Mouse (Mus musculus) heart, postnatal 0 days (tissue): ENCODE results near the gene Fhad1. TPM values are rescaled to one million over a fixed set of nuclear protein-coding genes. Genes with fewer than 3 reads are reported as not detected.
"Not testable (repeated sequence)": the region's sequence is repeated elsewhere in the genome, so short reads cannot be mapped to it uniquely, and the experiment has no call there.

Experiments
- ATAC-seq: fragments of 200-750 bp; cut with Nextera tagmentation; 2 replicates; pipeline ENCODE4 v1.8.0; 2017; ENCODE audit warnings: low read depth, moderate number of reproducible peaks, moderate library complexity; ENCODE audit not compliant: insufficient read depth
- DNase-seq: peaks from one replicate; pipeline ENCODE4 v3.0.0-alpha.2; 2016; ENCODE audit warnings: low spot score
- H3K27ac ChIP-seq: fragments of 300-500 bp; sonication (generic); 2 replicates; pipeline ENCODE4 v1.5.1; 2014; ENCODE audit warnings: low read depth, mild to moderate bottlenecking
- H3K27me3 ChIP-seq: fragments of 300-500 bp; sonication (generic); 2 replicates; pipeline ENCODE4 v1.6.1; 2014; ENCODE audit warnings: low read length, mixed read lengths; ENCODE audit not compliant: control insufficient read depth, insufficient read depth
- H3K36me3 ChIP-seq: fragments of 300-500 bp; sonication (generic); replicated peaks from 2 replicates; pipeline ENCODE4 v1.6.1; 2014; ENCODE audit warnings: low read length, mixed read lengths; ENCODE audit not compliant: control insufficient read depth, insufficient read depth
- H3K4me1 ChIP-seq: fragments of 300-500 bp; sonication (generic); 2 replicates; pipeline ENCODE4 v1.6.1; 2014; ENCODE audit warnings: antibody characterized with exemption; ENCODE audit not compliant: control insufficient read depth, insufficient read depth
- H3K4me2 ChIP-seq: fragments of 300-500 bp; sonication (generic); 2 replicates; pipeline ENCODE4 v1.6.1; 2014; ENCODE audit warnings: low read depth, mild to moderate bottlenecking, low read length, moderate library complexity
- H3K4me3 ChIP-seq: fragments of 300-500 bp; sonication (generic); 2 replicates; pipeline ENCODE4 v1.5.1; 2014; ENCODE audit warnings: low read depth, low read length
- H3K9ac ChIP-seq: fragments of 300-500 bp; sonication (generic); replicated peaks from 2 replicates; pipeline ENCODE4 v1.6.1; 2014; ENCODE audit warnings: low read depth, low read length, mixed read lengths
- H3K9me3 ChIP-seq: fragments of 300-500 bp; sonication (generic); replicated peaks from 2 replicates; pipeline ENCODE4 v1.6.1; 2016; ENCODE audit warnings: low read length; ENCODE audit not compliant: control insufficient read depth
- CTCF ChIP-seq: IDR thresholded peaks from 2 replicates; pipeline ENCODE4 v1.5.1; 2016; ENCODE audit warnings: antibody characterized with exemption, control low read depth, low read depth
- EP300 ChIP-seq: IDR thresholded peaks from 2 replicates; pipeline ENCODE4 v1.6.1; 2016; ENCODE audit warnings: antibody characterized with exemption, low read depth
- WGBS: fragments of 180-500 bp; shearing (Covaris S2); extraction: QIAGEN DNeasy Blood & Tissue Kit; methylation state at CpG from one replicate; pipeline ENCODE4 v1.1.7; 2014; 5-methylcytosine and 5-hydroxymethylcytosine counted together
- polyA plus RNA-seq: library from polyadenylated mRNA; unstranded; fragments of >200 nt; fragmentation: Nextera tagmentation; extraction: Ambion mirVana; gene quantifications from 2 replicates; pipeline ENCODE4 v1.2.1, GENCODE M21; 2015
- total RNA-seq: library from RNA; depleted of rRNA; stranded (reverse); fragments of >200 nt; gene quantifications from 2 replicates; pipeline ENCODE4 v1.2.3, GENCODE M21; 2014; ENCODE audit warnings: low replicate concordance

Gene Fhad1
- total and polyA plus RNA-seq, 2 experiments from 2014 or later = 2.7 TPM; not detected in 1

GRCm38 (mm10) chr4:142053661-142054448 lies 39.0 kb upstream of the Fhad1 start:
- Histone ChIP-seq H3K4me1 (peaks cover 30% of the 10 kb centered on the region), H3K9me3 (no peaks in the 10 kb centered on the region), H3K27me3 (no peaks in the 10 kb centered on the region), H3K9ac (peak overlapping the region; percentile 28; the same call in 1 of the 2 replicates), H3K27ac (peak overlapping the region; percentile 81), H3K36me3 (no peaks in the 10 kb centered on the region), H3K4me3 (no peak overlapping the region), H3K4me2 (no peak overlapping the region)
- 31% methylated on average over 9 of the region's 9 CpGs for WGBS
- ATAC-seq (peak; percentile 15), DNase-seq (peak; percentile 58)
- no peak for TF ChIP-seq EP300
- TF ChIP-seq CTCF = no peak

DNA sequence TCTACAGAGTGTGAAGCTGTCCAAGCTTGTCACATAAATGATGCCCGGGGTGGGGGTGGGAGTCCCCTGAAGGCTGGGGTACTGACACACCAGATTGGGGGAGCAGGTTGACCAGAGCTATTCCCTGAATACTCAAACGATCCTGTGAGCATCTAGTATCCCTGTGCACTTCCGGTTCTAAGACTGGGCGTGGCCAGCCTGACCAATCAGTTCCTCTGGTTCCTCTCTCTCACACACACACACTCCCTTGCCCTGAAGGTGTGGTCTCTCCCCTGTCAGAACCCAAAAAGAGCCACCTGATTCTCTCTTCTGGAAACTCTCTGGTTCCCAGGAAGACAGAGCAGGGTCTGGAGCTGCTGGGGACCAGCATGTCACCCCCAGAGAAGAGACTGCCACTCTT lies 38.4 kb upstream of the Fhad1 start:
- no peak for TF ChIP-seq EP300
- TF ChIP-seq CTCF = no peak
- DNase-seq (no peak), ATAC-seq (no peak)
- no peak overlapping the region for H3K9ac ChIP-seq
- H3K4me3 ChIP-seq = no peak overlapping the region
- H3K36me3 ChIP-seq = no peaks in the 10 kb centered on the region
- H3K27ac ChIP-seq = peak overlapping the region; percentile 81
- H3K9me3 ChIP-seq = no peaks in the 10 kb centered on the region
- H3K4me1 ChIP-seq = peaks cover 33% of the 10 kb centered on the region
- 43% methylated on average over 4 of the region's 4 CpGs for WGBS
- H3K4me2 ChIP-seq = no peak overlapping the region
- H3K27me3 ChIP-seq = no peaks in the 10 kb centered on the region

DNA sequence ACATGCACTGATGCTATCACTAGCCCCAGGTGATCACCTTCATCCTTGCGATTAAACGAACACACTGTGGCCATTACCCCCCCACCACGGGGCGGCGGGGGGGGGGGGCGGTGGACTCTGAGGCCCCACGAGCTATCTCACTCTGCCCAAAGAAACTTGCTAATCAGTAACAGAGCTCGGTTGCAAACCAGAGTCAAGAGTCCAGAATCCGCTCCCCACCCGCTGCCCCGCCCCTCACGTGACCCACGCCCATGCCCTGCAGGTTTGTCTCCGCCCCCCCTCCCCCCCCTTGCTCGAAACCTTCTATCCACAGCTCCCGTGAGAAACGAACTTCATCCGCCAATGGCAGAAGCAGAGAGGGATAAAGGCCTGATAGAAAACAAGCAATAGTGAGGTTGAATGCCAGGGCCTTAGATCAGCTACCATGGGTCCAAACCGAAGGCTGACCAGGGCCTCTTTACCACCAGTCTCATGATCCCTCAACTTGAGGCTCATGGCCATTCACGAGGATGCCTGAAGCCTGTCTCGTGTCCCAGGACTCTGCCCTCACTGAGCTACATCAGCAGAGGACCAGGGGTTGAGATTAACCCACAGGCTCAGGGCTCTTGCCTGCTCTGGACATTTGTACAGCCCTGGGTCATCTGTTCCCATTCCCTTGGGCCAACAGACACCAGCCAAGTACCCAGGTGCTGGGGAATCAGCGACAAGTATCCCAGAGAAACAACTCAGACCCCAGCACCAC lies 37.7 kb upstream of the Fhad1 start:
- DNase-seq (no peak), ATAC-seq (no peak)
- H3K9ac ChIP-seq = no peak overlapping the region
- 43% methylated on average over 21 of the region's 22 CpGs for WGBS
- no peak overlapping the region for H3K4me2 ChIP-seq
- H3K4me3 ChIP-seq = no peak overlapping the region
- no peak for TF ChIP-seq CTCF
- TF ChIP-seq EP300 = no peak
- H3K27ac ChIP-seq = peak overlapping the region; percentile 81; the same call in 1 of the 2 replicates
- no peaks in the 10 kb centered on the region for H3K27me3 ChIP-seq
- no peaks in the 10 kb centered on the region for H3K9me3 ChIP-seq
- no peaks in the 10 kb centered on the region for H3K36me3 ChIP-seq
- H3K4me1 ChIP-seq = peaks cover 34% of the 10 kb centered on the region

DNA sequence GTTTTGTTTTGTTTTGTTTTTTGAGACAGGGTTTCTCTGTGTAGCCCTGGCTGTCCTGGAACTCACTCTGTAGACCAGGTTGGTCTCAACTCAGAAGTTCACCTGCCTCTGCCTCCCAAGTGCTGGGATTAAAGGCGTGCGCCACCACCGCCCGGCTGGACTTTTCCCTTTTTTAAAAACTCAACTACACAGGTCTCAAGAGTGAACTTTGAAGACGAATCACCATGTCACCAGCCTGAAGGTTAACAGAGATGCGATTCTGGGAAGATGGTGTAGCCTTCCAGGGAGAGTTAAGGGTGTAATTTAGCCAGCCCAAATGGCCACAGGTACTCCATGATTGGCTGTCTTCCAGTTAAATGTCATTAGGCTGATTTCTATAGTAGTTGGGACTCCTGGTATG lies 37.0 kb upstream of the Fhad1 start:
- not testable (repeated sequence) for ATAC-seq, H3K36me3 ChIP-seq, H3K9me3 ChIP-seq, H3K4me3 ChIP-seq, H3K27me3 ChIP-seq, H3K4me2 ChIP-seq, H3K9ac ChIP-seq, H3K27ac ChIP-seq, DNase-seq
- WGBS = 88% methylated on average over 6 of the region's 6 CpGs
- H3K4me1 ChIP-seq = peaks cover 27% of the 10 kb centered on the region

- Histone ChIP-seq H3K4me2 (no peak overlapping the region), H3K36me3 (no peaks in the 10 kb centered on the region), H3K4me1 (peaks cover 26% of the 10 kb centered on the region), H3K9me3 (no peaks in the 10 kb centered on the region), H3K4me3 (no peak overlapping the region), H3K9ac (no peak overlapping the region), H3K27ac (no peak overlapping the region), H3K27me3 (no peaks in the 10 kb centered on the region)
- ATAC-seq (no peak), DNase-seq (no peak)
- TF ChIP-seq EP300 (no peak), CTCF (no peak)
- whole genome bisulfite sequencing = 95% methylated on average over 5 of the region's 5 CpGs
These were observed 35.1 kb upstream of the Fhad1 start for GRCm38 (mm10) chr4:142049963-142050362.
